ENCODE assay signal across 8 mouse cellular contexts in the genomic region with DNA sequence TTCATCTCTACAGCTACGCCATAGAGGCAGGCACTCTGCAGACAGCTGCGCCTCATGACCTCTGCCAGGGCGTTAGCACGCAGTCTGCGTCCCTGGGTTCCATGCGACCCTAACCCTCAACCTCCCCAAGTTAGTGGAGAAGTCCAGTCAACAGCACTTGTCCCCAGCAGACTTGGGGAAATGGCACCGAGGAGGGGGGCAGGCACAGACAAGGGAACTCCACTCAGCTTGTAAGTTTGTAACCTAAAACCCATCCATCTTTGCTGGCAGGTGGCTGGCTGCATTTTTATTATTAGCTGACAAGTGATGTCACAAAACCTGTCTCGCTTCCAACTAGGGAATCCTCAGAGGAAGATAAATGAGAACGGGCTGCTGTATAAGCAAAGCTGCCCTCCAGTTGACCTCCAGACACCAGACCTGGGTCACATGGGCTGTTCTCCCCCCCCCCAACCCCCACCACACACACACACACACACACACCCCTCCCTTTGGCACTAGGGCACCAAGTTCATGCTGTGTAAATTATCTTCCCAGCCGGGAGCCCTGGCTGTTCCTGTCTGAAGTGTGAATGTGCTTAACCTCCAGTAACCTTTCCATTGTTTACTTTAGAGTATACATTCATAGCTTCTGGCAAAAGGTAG.
DNase-seq lines count a peak whose midpoint lies in the region; ATAC-seq lines count a peak whose summit lies in the region.

No protein-coding gene starts in this region.

- no peak overlapping the region for H3K4me3 ChIP-seq in heart, embryonic 11.5 days (ENCODE audit: low read depth, low read length)
- no peak overlapping the region for H3K4me3 ChIP-seq in kidney, embryonic 16.5 days (ENCODE audit: low read length)

- H3K36me3 ChIP-seq in heart, embryonic 11.5 days (ENCODE audit: control insufficient read depth, insufficient read depth, low read length) = peaks cover 12% of the 10 kb centered on the region
- peaks cover 48% of the 10 kb centered on the region for H3K36me3 ChIP-seq in kidney, embryonic 16.5 days (ENCODE audit: insufficient read depth, low read length)

- 20% methylated on average over 10 of the region's 10 CpGs for WGBS in heart, embryonic 11.5 days (ENCODE audit: insufficient replicate concordance)
- WGBS in kidney, embryonic 16.5 days = 17% methylated on average over 10 of the region's 10 CpGs

- peak; percentile 61 for ATAC-seq in heart, embryonic 11.5 days (replicated peaks; ENCODE audit: insufficient number of reproducible peaks, low FRiP score, low TSS enrichment)
- peak; percentile 94 for ATAC-seq in kidney, embryonic 16.5 days (ENCODE audit: low FRiP score, low TSS enrichment)

- peak overlapping the region; percentile 41; the same call in 1 of the 2 replicates for H3K4me2 ChIP-seq in heart, embryonic 11.5 days
- H3K4me2 ChIP-seq in kidney, embryonic 16.5 days (replicated peaks; ENCODE audit: low read depth, low read length) = no peak overlapping the region

- H3K27ac ChIP-seq in heart, embryonic 11.5 days (ENCODE audit: low read depth, low read length) = peak overlapping the region; percentile 77
- peak overlapping the region; percentile 62; the same call in 1 of the 2 replicates for H3K27ac ChIP-seq in kidney, embryonic 16.5 days (ENCODE audit: low read length)

- peaks cover 32% of the 10 kb centered on the region for H3K4me1 ChIP-seq in heart, embryonic 11.5 days (ENCODE audit: control insufficient read depth, insufficient read depth, low read length)
- peaks cover 24% of the 10 kb centered on the region for H3K4me1 ChIP-seq in kidney, embryonic 16.5 days (ENCODE audit: insufficient read depth, low read length)

- no peak overlapping the region for H3K9ac ChIP-seq in heart, embryonic 11.5 days (ENCODE audit: low read depth, low read length)
- no peak overlapping the region for H3K9ac ChIP-seq in kidney, embryonic 16.5 days (replicated peaks; ENCODE audit: low read length)

- peak; percentile 80 for DNase-seq in R1 (ENCODE audit: low read depth, low spot score)
- peak; percentile 87 for DNase-seq in embryo, embryonic 9.5 days (ENCODE audit: extremely low spot score)
- DNase-seq in lung, postnatal 4 days = peak; percentile 47 to 50
- no peak for DNase-seq in thymus, adult 18-20 months
- DNase-seq in T-cell, adult 2 months (ENCODE audit: low spot score) = no peak
- DNase-seq in left cerebral cortex, postnatal 14 days (ENCODE audit: low spot score in 2 of 2) = no peak

- no peaks in the 10 kb centered on the region for H3K9me3 ChIP-seq in heart, embryonic 11.5 days (replicated peaks; ENCODE audit: control insufficient read depth, low read length)
- no peaks in the 10 kb centered on the region for H3K9me3 ChIP-seq in kidney, embryonic 16.5 days (ENCODE audit: low read length)

- H3K27me3 ChIP-seq in heart, embryonic 11.5 days (ENCODE audit: control insufficient read depth, insufficient read depth, low read length) = no peaks in the 10 kb centered on the region
- H3K27me3 ChIP-seq in kidney, embryonic 16.5 days (ENCODE audit: insufficient read depth, low read length) = no peaks in the 10 kb centered on the region

- intact Hi-C loops in left cerebral cortex, postnatal 14 days (cut with DNase I) = no loop called here

Comparison
In these comparisons a context has a peak if more than half of its experiments do, and no peak if none do; other contexts are left out.
1. DNase-seq: peak in R1 (single experiment), embryo, embryonic 9.5 days (single experiment) and lung, postnatal 4 days (2 of 2); none in thymus, adult 18-20 months (0 of 2), T-cell, adult 2 months (single experiment) and left cerebral cortex, postnatal 14 days (0 of 2).